Mouse (Mus musculus): Measurements from ENCODE around the gene Hcn2. TPM values are rescaled to one million over a fixed set of nuclear protein-coding genes. Genes with fewer than 3 reads are reported as not detected.

Gene Hcn2
- total RNA-seq, 1 experiment from 2014 or later, result not detected

DNA sequence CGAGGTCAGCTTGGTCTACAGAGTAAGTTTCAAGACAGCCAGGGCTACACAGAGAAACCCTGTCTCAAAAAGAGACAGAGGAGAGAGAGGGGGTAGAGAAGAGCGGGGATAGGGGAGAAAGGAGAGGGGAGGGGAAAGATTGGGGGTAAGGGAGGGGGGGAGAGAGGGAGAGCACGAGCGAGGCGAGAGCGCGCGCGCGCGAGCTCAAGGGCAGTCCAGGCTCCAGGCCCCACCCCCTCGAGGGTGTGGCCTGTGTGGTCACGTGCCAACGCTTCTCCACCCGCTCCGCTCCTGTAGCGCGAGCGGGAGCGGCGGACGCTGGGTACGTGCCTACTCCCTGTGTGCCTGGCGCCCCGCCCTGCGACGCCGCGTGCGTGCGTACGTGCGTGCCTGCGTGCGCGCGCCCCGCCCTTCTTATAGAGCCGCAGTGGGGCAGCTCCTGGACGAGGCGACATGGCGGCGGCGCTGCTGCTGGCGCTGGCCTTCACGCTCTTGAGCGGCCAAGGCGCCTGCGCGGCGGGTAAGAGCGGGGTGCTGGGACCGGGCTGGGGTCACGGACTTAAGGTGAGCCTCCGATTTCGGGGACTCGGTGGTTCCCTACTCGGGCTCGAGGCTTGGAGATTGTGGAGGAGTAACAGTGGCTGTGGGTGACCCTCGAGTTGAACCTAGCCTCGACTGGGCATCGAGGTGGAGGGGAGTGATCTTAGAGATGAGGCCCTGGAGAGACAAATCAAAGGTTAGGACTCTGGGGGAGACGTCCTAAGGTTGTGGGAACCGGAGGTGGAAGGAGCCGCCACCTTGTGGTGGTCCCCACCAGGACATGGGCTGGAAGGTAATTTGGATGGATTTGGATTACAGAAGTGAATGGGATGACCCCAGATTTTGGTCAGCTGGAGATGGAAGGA is 12.1 kb upstream of the Hcn2 start, which contains the start of gene Bsg:
Gene Bsg (plus strand): TSS at position 427 of the 905 bp plus-strand sequence.
- ATAC-seq (replicated peaks; ENCODE audit: insufficient number of reproducible peaks, low FRiP score, low TSS enrichment, poor library complexity, severe bottlenecking), result peak; percentile 86

DNA sequence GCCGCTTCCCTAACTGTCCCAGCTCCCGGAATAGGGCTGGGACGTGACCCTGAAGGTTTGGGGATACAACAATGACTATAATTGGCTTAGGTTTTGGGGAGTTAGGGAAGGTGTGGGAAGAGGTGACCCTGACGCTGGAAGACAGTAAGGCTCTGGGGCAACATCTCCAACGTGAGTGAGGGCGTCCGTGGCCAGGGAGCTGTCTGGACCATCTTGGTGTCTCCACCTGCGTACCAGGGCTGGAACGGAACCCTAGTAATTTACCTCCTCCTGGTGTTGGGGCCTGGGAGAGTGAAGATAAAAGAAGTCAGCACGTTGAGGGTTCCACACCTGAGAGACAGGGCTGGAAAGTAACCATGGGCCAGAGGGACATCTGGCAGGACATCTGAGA is 11.5 kb upstream of the Hcn2 start:
- ATAC-seq (replicated peaks; ENCODE audit: insufficient number of reproducible peaks, low FRiP score, low TSS enrichment, poor library complexity, severe bottlenecking), result no peak

DNA sequence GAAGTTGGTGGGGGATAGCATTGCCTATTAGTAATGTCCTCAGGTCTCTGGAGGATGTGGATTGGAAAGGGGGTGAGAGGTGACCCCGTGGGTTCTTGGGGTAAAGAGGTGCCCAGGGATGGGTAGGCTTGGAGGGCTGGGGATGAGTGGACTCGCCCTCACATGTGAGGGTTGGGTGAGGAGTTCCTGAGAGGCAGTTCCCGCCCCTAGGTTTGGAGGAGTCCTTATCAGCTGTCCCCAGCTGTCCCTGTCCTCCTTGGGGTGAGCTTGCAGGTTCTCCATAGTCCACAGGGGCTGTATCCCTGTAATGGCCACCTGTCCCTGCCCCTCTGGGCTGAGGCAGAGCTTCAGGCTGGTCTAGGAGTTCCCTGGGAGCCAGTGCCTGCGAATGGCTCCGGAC is 10.5 kb upstream of the Hcn2 start:
- ATAC-seq (replicated peaks; ENCODE audit: insufficient number of reproducible peaks, low FRiP score, low TSS enrichment, poor library complexity, severe bottlenecking), result no peak

DNA sequence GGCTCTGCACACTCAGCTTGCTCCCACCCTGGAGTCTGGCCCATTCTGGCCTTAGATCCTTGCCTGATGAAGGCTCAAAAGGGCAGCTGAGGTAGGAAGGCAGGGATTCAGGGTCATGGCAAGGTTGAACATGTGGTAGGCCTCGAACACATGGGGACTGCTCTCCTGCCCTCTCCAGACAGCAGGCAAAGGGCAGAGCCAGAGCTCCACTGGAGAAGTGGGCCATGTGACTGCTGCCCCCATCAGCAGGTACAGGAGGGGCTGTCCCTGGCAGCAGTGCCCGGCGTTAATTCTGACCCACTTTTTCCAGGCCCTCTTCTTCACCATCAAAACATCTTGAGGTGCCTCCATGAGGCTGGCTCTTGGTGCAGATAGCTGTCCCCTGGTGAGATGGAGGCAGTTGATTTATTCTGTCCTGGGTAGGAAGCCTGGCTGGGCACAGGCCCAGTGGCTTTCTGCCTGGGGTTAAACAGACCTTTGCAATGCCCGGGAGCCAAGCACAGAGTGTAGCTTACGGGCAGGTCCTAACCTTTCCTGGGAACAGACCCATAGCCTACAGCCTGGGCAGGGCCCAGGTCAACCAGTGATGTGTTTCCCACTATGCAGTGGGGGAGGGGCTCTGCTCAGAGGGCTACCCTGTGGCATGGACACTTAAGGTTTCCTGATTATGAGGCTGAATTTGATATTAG is 9.9 kb upstream of the Hcn2 start:
- no peak for ATAC-seq (replicated peaks; ENCODE audit: insufficient number of reproducible peaks, low FRiP score, low TSS enrichment, poor library complexity, severe bottlenecking)

DNA sequence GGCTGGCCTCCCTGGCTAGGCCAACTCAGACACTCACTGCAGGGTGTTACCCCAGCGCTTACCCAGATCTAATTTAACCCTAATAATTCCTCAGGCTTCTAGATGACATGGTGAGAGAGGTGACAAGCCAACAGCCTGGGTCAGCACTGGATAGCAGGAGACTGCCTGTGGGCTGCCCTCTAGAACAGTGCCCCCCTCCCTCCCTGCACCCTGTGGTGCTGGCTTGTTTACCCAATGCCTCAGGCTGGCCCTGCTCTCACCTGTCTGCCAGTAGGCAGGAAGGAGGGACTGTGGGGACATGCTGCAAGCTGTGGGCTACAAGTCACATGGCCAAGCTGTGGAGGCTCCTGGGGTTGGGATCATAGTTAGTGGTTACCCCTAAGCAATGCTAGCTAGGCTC is 9.3 kb upstream of the Hcn2 start:
- ATAC-seq (replicated peaks; ENCODE audit: insufficient number of reproducible peaks, low FRiP score, low TSS enrichment, poor library complexity, severe bottlenecking), result no peak

DNA sequence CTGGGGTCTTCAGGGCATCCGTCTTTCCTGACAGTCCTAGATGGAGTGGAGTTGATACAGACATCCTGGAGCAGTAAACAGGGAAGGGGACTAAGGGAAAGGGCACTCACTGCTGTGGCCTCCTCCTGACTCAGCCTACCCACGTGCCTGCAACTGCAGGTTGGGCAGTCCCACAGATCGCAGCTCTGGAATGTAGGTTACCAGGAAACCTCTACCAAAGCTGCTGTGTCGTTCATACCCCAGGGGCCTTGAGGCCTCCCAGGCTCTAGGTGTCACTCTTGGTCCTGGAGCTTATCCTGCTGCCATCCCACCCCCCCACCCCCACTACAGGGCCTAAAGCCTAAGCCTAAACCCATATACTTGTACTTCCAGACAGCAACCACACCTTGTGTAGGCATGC is 8.7 kb upstream of the Hcn2 start:
- no peak for ATAC-seq (replicated peaks; ENCODE audit: insufficient number of reproducible peaks, low FRiP score, low TSS enrichment, poor library complexity, severe bottlenecking)

DNA sequence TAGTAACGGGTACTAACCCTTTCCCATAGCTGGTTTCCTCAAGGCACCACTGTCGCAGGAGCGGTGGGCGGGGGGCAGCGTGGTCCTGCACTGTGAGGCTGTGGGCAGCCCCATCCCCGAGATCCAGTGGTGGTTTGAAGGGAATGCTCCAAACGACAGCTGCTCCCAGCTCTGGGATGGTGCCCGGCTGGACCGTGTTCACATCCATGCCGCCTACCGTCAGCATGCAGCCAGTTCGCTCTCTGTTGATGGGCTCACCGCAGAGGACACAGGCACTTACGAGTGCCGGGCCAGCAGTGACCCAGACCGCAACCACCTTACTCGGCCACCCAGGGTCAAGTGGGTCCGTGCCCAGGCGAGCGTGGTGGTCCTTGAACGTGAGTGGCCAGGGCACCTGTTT is 7.8 kb upstream of the Hcn2 start:
- ATAC-seq (replicated peaks; ENCODE audit: insufficient number of reproducible peaks, low FRiP score, low TSS enrichment, poor library complexity, severe bottlenecking), result no peak

DNA sequence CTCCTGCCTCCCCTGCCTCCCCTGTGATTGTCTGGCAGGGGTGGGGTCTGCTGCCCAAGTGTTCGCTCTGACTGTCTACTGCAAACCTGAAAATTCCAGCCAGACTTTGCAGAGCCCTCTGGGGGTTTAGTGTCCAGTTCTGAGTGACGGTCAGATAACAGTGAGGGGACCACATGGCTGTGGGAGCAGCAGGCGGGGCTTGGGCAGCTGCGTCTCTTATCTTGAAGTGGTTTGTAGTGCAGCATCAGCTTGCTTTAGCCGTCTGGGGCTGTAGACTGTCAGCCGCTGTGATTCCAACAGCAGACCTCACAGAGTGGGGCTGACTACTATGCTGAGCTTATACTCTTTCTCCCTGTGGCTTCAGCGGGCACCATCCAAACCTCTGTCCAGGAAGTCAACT is 7.1 kb upstream of the Hcn2 start:
- ATAC-seq (replicated peaks; ENCODE audit: insufficient number of reproducible peaks, low FRiP score, low TSS enrichment, poor library complexity, severe bottlenecking), result no peak

DNA sequence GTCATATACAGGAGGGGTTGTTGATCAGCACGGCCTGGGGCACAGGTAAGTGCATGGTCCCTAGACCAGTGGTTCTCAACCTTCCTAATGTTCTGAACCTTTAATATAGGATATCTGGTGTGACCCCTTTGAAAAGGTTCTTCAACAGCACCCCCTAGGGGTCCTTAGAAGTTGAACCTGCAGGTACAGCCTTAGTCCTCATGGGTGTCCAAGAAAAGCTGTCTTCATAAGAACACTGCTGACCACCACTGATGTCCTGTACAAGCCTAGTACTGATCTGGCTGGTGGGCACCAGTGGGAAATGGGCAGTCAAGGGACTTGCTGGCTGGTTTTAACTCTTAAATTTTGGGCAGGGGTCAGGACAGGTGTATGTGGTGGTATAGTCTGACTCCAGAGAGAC is 4.4 kb upstream of the Hcn2 start:
- no peak for ATAC-seq (replicated peaks; ENCODE audit: insufficient number of reproducible peaks, low FRiP score, low TSS enrichment, poor library complexity, severe bottlenecking)

DNA sequence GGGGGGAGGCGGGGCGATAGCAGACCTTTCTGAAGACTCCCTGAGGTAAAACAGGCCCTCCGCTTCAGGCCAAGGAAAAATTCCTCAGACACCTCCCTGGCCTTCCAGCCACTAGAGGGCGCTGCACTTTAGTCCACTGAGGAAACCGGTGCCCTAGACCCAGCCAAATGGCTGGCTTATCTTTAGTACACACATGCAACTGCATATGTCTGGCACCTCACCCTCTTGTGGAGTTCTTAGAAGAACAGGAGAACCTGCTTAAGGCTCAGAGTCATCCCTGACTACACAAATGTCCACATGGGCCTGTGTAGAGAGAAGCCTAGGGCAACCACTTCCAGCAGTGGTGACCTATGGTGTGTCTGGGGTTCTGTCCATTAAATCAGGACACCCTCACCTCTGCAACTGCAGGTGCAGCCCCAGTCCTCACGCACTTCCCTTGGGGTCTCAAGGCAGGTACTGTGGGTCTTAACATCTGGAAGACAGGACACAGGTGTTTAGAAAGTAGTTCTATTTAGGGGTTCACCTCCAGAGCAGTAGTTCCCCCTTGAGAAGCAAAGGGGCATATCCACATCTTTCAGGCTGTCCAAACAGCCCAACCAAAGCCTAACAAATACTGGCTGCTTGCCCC is 3.8 kb upstream of the Hcn2 start:
- ATAC-seq (replicated peaks; ENCODE audit: insufficient number of reproducible peaks, low FRiP score, low TSS enrichment, poor library complexity, severe bottlenecking), result no peak

DNA sequence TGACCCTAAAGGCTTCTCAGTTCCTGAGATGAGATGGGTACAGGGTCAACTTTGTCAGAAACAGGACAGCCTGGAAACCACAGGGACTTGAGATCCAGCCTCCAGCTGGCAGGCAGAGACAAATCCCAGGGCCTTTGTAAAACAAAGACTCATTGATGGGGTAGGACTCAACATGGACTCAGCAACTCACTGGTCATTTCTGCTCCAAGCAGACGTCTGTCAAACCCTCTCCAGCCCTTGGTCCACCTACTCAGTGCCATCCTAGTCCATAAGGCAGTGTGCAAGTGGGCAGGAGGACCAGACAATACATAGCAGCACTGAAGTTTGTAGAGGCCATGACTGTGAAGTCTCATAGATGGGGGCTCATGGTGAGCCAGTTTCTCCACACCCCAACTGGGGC is 3.3 kb upstream of the Hcn2 start:
- ATAC-seq (replicated peaks; ENCODE audit: insufficient number of reproducible peaks, low FRiP score, low TSS enrichment, poor library complexity, severe bottlenecking), result no peak

DNA sequence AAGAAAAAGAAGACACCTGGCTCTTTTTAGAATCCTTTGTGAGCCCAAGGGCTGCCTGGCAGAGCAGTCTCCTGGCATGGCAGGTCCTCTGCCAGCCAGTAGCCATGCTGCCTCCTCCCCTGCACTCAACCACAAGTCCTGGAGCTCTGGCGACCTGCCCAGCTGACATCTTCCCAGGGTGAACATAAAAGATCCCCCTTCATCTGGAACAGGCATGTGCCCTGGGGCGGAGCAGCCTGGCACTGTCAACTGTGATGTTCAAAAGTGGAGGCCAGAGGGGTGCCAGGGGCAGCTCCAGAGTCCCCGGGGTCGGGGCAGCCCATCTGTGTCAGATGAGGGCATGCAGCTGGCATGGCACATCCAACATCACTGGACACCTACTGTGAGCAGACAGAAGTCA is 1.4 kb upstream of the Hcn2 start:
- ATAC-seq (replicated peaks; ENCODE audit: insufficient number of reproducible peaks, low FRiP score, low TSS enrichment, poor library complexity, severe bottlenecking), result no peak

DNA sequence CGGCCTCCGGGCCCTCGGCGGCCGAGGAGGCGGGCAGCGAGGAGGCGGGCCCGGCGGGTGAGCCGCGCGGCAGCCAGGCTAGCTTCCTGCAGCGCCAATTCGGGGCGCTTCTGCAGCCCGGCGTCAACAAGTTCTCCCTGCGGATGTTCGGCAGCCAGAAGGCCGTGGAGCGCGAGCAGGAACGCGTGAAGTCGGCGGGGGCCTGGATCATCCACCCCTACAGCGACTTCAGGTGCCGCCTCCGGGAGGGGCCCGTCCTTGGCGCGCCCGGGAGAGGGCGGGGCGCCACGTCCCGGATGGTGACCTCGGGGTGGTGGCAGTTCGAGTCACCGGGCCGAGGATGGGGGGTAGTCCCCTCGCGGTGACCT is 538 bp downstream of the Hcn2 start:
- ATAC-seq (replicated peaks; ENCODE audit: insufficient number of reproducible peaks, low FRiP score, low TSS enrichment, poor library complexity, severe bottlenecking), result no peak

DNA sequence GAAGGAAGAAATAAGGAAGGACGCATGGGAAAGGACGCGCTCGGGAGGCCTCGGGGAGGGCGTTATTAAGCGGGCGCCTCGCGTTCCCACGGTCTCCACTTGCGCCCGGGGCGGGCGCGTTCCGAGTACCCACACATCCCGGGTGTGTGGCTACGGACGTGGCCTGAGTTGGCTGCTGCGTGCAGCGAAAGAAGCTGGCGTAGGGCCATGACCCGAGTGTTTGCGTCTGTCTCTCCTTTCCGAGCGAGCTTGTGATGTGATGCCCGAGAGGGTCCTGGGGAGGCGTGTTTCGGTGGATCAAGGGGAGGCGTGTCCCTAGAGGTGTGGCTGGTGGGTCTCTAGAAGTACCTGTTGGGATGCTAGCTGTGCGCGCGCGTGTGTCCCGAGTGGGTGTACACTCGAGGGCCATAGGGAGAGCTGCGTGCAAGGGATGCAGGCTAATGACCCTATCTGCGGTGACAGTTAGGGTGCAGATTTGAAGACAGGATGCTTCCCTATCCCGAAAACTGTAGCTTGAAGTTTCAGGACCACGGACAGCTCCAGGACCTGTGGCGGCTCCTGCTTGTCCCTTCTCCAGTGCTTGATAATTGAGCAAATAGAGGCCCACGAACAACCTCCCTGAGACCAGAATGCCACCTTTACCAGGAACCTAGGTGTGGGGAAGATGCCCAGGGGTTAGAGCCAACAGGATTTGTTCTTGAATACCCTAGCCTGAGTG is 1.4 kb downstream of the Hcn2 start:
- ATAC-seq (replicated peaks; ENCODE audit: insufficient number of reproducible peaks, low FRiP score, low TSS enrichment, poor library complexity, severe bottlenecking), result no peak

DNA sequence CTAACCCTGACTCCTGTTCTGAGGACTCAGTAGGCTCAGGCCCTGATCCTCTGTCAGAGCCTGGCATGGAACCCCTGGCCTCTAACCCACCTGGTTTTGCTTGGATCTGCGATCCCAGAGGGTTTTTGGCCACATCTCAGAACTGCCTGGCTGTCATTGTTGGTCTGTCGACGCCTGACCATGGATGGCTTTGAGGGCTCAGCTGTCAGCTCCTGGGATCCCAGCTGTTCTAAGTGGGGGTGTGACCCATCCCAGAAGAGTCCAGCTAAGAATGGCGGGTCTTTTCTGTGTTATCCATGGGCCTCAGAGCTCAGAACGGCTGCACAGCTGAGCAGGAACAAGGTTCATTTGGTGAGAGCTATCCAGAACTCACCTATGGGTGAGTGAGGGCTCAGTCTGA is 4.7 kb downstream of the Hcn2 start:
- no peak for ATAC-seq (replicated peaks; ENCODE audit: insufficient number of reproducible peaks, low FRiP score, low TSS enrichment, poor library complexity, severe bottlenecking)

DNA sequence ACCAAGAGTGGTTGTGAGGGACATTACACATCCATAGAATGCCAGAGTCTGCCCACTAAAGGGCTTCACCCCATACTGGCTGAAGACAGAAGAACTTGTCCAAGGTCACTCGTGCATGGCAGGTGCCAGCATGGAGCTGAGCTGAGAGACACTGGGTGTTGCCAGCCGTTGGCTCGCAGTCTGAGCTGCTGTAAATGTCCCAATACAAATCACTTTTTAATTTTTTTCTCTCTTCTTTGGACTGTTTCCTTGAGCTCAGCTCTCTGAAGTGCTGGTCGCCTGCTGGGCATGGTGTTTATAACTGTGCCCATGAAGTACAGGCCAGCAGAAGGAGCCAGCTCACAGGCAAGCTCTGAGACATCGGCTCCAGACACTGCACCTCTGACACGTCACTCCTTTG is 6.6 kb downstream of the Hcn2 start:
- ATAC-seq (replicated peaks; ENCODE audit: insufficient number of reproducible peaks, low FRiP score, low TSS enrichment, poor library complexity, severe bottlenecking), result no peak

DNA sequence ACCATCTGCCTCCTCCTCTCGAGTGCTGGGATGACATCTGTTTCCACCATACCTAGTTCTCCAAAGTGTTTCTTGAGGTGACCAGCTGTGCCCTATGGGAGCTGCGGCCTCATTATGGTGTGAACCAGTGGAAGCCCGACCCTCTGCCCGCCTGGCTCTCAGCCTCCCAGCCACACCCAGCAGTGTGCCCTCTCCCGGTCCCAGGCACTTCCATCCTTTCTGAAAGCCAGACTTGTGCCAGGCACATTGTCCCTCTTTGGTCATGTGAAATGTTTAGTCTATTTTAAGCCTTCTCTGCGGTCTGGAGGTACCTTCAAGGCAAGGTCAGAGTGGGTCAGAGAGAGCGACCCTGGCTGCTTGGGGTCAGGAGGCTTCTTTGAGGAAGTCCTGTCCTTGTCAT is 7.3 kb downstream of the Hcn2 start:
- ATAC-seq (replicated peaks; ENCODE audit: insufficient number of reproducible peaks, low FRiP score, low TSS enrichment, poor library complexity, severe bottlenecking), result no peak

DNA sequence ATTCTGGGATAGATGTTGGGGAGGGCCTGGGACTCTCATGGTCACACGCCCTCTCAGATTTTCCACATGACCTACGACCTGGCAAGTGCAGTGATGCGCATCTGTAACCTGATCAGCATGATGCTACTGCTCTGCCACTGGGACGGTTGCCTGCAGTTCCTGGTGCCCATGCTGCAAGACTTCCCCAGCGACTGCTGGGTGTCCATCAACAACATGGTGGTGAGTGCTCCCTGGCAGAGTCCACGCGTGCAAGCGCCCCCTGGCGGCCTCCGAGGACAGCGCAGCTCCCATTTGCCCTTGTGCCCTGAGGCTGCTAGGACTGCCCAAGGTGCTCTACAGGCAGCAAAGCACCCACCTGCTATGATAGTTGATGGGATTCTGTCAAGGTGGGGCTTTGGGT is 9.7 kb downstream of the Hcn2 start:
- ATAC-seq (replicated peaks; ENCODE audit: insufficient number of reproducible peaks, low FRiP score, low TSS enrichment, poor library complexity, severe bottlenecking), result peak; percentile 37; the same call in 1 of the 2 replicates

All from monocyte, adult 5-6 weeks (primary cell).